Mouse (Mus musculus): ENCODE results near the gene Ccdc85b.

GRCm38 (mm10) chr19:5492641-5493040, 34.9 kb upstream of the Ccdc85b start:
- TF ChIP-seq CTCF (IDR thresholded peaks at IDR 0.05; ENCODE audit: low read depth) (no peak), EP300 (optimal IDR thresholded peaks at IDR 0.05) (no peak)
